Comparison of ENCODE assay signal across 19 mouse cellular contexts in the genomic region with DNA sequence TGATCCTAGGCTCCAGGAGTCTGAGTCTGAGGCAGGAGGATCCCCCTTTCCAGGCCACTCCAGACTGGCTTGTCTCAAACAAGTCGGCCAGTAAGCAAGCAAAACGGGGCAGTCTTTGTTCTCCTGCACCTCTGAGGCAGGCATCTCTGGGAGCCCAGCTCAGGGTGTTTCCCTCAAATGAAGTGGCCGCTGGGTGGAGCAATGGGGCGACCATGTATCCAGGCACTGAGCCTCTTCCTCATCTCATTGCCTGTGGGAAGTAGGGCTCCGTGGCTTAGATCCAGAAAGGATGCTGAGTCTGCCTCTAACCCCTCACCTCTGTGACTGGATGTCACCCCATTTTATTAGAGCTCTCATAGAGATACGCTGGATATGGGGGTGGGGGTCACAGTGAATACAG. TPM values are rescaled to one million over a fixed set of nuclear protein-coding genes. Genes with fewer than 3 reads are reported as not detected.
DNase-seq lines count a peak whose midpoint lies in the region; ATAC-seq and TF ChIP-seq lines count a peak whose summit lies in the region.
"Had no signal": no experiment of that assay in that cellular context is flagged by ENCODE, and none has a peak within 500 bp of the region (broad histone marks: within the 10 kb centered on the region; RNA-seq: fewer than 3 reads in every experiment).

No protein-coding gene starts in this region.

- no peak for ATAC-seq in hindbrain, postnatal 0 days
- no peak for ATAC-seq in hindbrain, embryonic 12.5 days (ENCODE audit: low FRiP score)
- no peak for ATAC-seq in liver, embryonic 13.5 days (ENCODE audit: low read depth)
- no peak for ATAC-seq in inflammation-experienced regulatory T-cells, adult 6 months
- ATAC-seq: forebrain, embryonic 16.5 days had no signal

- H3K27me3 ChIP-seq in hindbrain, postnatal 0 days (ENCODE audit: insufficient read depth, low read length): no peaks in the 10 kb centered on the region
- H3K27me3 ChIP-seq in hindbrain, embryonic 12.5 days: no peaks in the 10 kb centered on the region
- H3K27me3 ChIP-seq in liver, embryonic 13.5 days: no peaks in the 10 kb centered on the region
- H3K27me3 ChIP-seq: limb, embryonic 15.5 days had no signal

- no peak overlapping the region for H3K9ac ChIP-seq in hindbrain, postnatal 0 days (replicated peaks; ENCODE audit: low read length)
- no peak overlapping the region for H3K9ac ChIP-seq in hindbrain, embryonic 12.5 days
- no peak overlapping the region for H3K9ac ChIP-seq in liver, embryonic 13.5 days
- H3K9ac ChIP-seq: heart, embryonic 12.5 days; hindbrain, embryonic 14.5 days; limb, embryonic 15.5 days had no signal

- DNase-seq in hindbrain, postnatal 0 days (ENCODE audit: low spot score): peak; percentile 19
- DNase-seq in thymus, postnatal 4 days: peak; percentile 49
- no peak for DNase-seq in thymus, postnatal 25 days
- DNase-seq in liver, embryonic 13.5 days: no peak
- DNase-seq in adrenal gland, postnatal 25 days: no peak
- DNase-seq: cerebellum, postnatal 36 days; gastrocnemius, postnatal 10 days; right cerebral cortex, postnatal 25 days; thymus, adult 2 months had no signal

- 37% methylated on average over 6 of the region's 6 CpGs for WGBS in hindbrain, postnatal 0 days
- WGBS in hindbrain, embryonic 12.5 days: 45% methylated on average over 6 of the region's 6 CpGs
- WGBS in liver, embryonic 13.5 days (ENCODE audit: insufficient replicate concordance): 25% methylated on average over 6 of the region's 6 CpGs

- H3K4me1 ChIP-seq in hindbrain, postnatal 0 days (ENCODE audit: insufficient read depth, low read length): no peaks in the 10 kb centered on the region
- H3K4me1 ChIP-seq in hindbrain, embryonic 12.5 days: no peaks in the 10 kb centered on the region
- H3K4me1 ChIP-seq in liver, embryonic 13.5 days (replicated peaks): peaks cover 13% of the 10 kb centered on the region
- H3K4me1 ChIP-seq: limb, embryonic 15.5 days had no signal

- H3K27ac ChIP-seq in hindbrain, postnatal 0 days: no peak overlapping the region
- H3K27ac ChIP-seq in hindbrain, embryonic 12.5 days: no peak overlapping the region
- H3K27ac ChIP-seq in liver, embryonic 13.5 days: no peak overlapping the region
- H3K27ac ChIP-seq: hindbrain, embryonic 14.5 days; limb, embryonic 15.5 days had no signal

- no peak overlapping the region for H3K4me2 ChIP-seq in hindbrain, postnatal 0 days (ENCODE audit: low read depth, low read length)
- no peak overlapping the region for H3K4me2 ChIP-seq in hindbrain, embryonic 12.5 days (replicated peaks)
- H3K4me2 ChIP-seq in liver, embryonic 13.5 days: peak overlapping the region; percentile 46
- H3K4me2 ChIP-seq: heart, embryonic 12.5 days; hindbrain, embryonic 14.5 days; limb, embryonic 15.5 days had no signal

- no peak overlapping the region for H3K4me3 ChIP-seq in hindbrain, postnatal 0 days (ENCODE audit: low read length)
- H3K4me3 ChIP-seq in hindbrain, embryonic 12.5 days: no peak overlapping the region
- no peak overlapping the region for H3K4me3 ChIP-seq in liver, embryonic 13.5 days (replicated peaks)
- H3K4me3 ChIP-seq: heart, embryonic 12.5 days; limb, embryonic 15.5 days had no signal

- TF ChIP-seq CTCF in hindbrain, postnatal 0 days (IDR thresholded peaks at IDR 0.05; ENCODE audit: low read depth): no peak

- no peaks in the 10 kb centered on the region for H3K36me3 ChIP-seq in hindbrain, postnatal 0 days (ENCODE audit: insufficient read depth, low read length)
- no peaks in the 10 kb centered on the region for H3K36me3 ChIP-seq in hindbrain, embryonic 12.5 days
- H3K36me3 ChIP-seq in liver, embryonic 13.5 days: no peaks in the 10 kb centered on the region
- H3K36me3 ChIP-seq: heart, embryonic 12.5 days; limb, embryonic 15.5 days had no signal

- H3K9me3 ChIP-seq in hindbrain, postnatal 0 days (ENCODE audit: low read length): no peaks in the 10 kb centered on the region
- H3K9me3 ChIP-seq in hindbrain, embryonic 12.5 days (replicated peaks): no peaks in the 10 kb centered on the region
- no peaks in the 10 kb centered on the region for H3K9me3 ChIP-seq in liver, embryonic 13.5 days (replicated peaks)
- H3K9me3 ChIP-seq: heart, embryonic 12.5 days; limb, embryonic 15.5 days had no signal

RNA-seq across cellular contexts. Expression of gene Tmprss6, which starts 1.6 kb away (rescaled TPM):
- total RNA-seq in hindbrain, postnatal 0 days (2014; rRNA removed): 0.25 and 0.42 TPM in 2 replicates
- polyA plus RNA-seq in hindbrain, postnatal 0 days (2015; fragmentation: Nextera tagmentation; extraction: Ambion mirVana): 0.32 and 0.44 TPM in 2 replicates
- 0.14 TPM in 1 of 2 replicates, not detected in the other for polyA plus RNA-seq in hindbrain, embryonic 12.5 days (2016; fragmentation: Nextera tagmentation; extraction: Ambion mirVana)
- polyA plus RNA-seq in liver, embryonic 13.5 days (2015; fragmentation: Nextera tagmentation; extraction: Ambion mirVana): 7.8 and 9.5 TPM in 2 replicates
- not detected for polyA plus RNA-seq in inflammation-experienced regulatory T-cells, adult 6 months (2017; shearing (Covaris generic))
- 1.9 and 4.9 TPM in 2 replicates for total RNA-seq in adrenal gland, postnatal 25 days (2021)
- total RNA-seq: left cerebral cortex, postnatal 10 days; megakaryocyte, adult 5-6 weeks; midbrain, postnatal 0 days; neutrophil, adult 5-6 weeks had no signal

RNA-seq across cellular contexts. Expression of gene Il2rb, which starts 28.3 kb away (rescaled TPM):
- 0.10 and 0.29 TPM in 2 replicates for total RNA-seq in hindbrain, postnatal 0 days (2014; rRNA removed)
- polyA plus RNA-seq in hindbrain, postnatal 0 days (2015; fragmentation: Nextera tagmentation; extraction: Ambion mirVana): 0.40 and 0.58 TPM in 2 replicates
- 0.07 and 0.14 TPM in 2 replicates for polyA plus RNA-seq in hindbrain, embryonic 12.5 days (2016; fragmentation: Nextera tagmentation; extraction: Ambion mirVana)
- polyA plus RNA-seq in liver, embryonic 13.5 days (2015; fragmentation: Nextera tagmentation; extraction: Ambion mirVana): 0.23 and 0.35 TPM in 2 replicates
- 100 to 1,000 TPM; 427 to 674 (median 450) TPM for polyA plus RNA-seq in inflammation-experienced regulatory T-cells, adult 6 months (2017; shearing (Covaris generic))
- total RNA-seq in adrenal gland, postnatal 25 days (2021): 0.48 and 0.58 TPM in 2 replicates
- polyA plus RNA-seq: forebrain, embryonic 16.5 days; heart, embryonic 12.5 days had no signal

RNA-seq across cellular contexts. Expression of gene Kctd17, which starts 38.4 kb away (rescaled TPM):
- total RNA-seq in hindbrain, postnatal 0 days (2014; rRNA removed): 144 and 155 TPM in 2 replicates
- polyA plus RNA-seq in hindbrain, postnatal 0 days (2015; fragmentation: Nextera tagmentation; extraction: Ambion mirVana): 144 and 161 TPM in 2 replicates
- 79.8 and 85.2 TPM in 2 replicates for polyA plus RNA-seq in hindbrain, embryonic 12.5 days (2016; fragmentation: Nextera tagmentation; extraction: Ambion mirVana)
- 4.7 and 5.1 TPM in 2 replicates for polyA plus RNA-seq in liver, embryonic 13.5 days (2015; fragmentation: Nextera tagmentation; extraction: Ambion mirVana)
- 10 to 100 TPM in 1 of 3 experiments, 1 to 10 TPM in 2; 7.5 to 14.9 (median 8.8) TPM for polyA plus RNA-seq in inflammation-experienced regulatory T-cells, adult 6 months (2017; shearing (Covaris generic))
- total RNA-seq in adrenal gland, postnatal 25 days (2021): 73.5 and 84.3 TPM in 2 replicates
- total RNA-seq: neutrophil, adult 5-6 weeks had no signal

Comparison
In these comparisons a context has a peak if more than half of its experiments do, and no peak if none do; other contexts are left out.
1. DNase-seq: peak in hindbrain, postnatal 0 days (single experiment) and thymus, postnatal 4 days (single experiment); none in thymus, postnatal 25 days (single experiment), liver, embryonic 13.5 days (single experiment) and adrenal gland, postnatal 25 days (single experiment).
2. RNA of gene Il2rb, which starts 28.3 kb away (polyA plus RNA-seq): 427 to 674 TPM in inflammation-experienced regulatory T-cells, adult 6 months; 0.40 to 0.58 TPM in hindbrain, postnatal 0 days, 0.23 to 0.35 TPM in liver, embryonic 13.5 days and 0.07 to 0.14 TPM in hindbrain, embryonic 12.5 days; every median in the first group is over 100 times any median in the second.